Mouse (Mus musculus): Measurements from ENCODE around the gene Ube2n. TPM values are rescaled to one million over a fixed set of nuclear protein-coding genes. Genes with fewer than 3 reads are reported as not detected.
A peak's percentile ranks its signal among the peaks of the same experiment; 100 is the strongest.

Ube2n gene
- total and polyA plus RNA-seq, 3 experiments = 80.6 to 571 (median 212) TPM

- H3K79me2 ChIP-seq (ENCODE audit: control insufficient read depth, insufficient read depth, low read length, poor library complexity) = peaks cover 29% of the 10 kb centered on the region
- TF ChIP-seq USF2 (IDR thresholded peaks at IDR 0.05; ENCODE audit: borderline replicate concordance in 1 of 2, insufficient read depth in 1 of 2, low read depth in 1 of 2, low read length in 2 of 2) = no peak
- no peak for TF ChIP-seq ZMIZ1 (IDR thresholded peaks at IDR 0.05; ENCODE audit: low read depth, low read length)
- TF ChIP-seq CHD2 (IDR thresholded peaks at IDR 0.05; ENCODE audit: low read length) = no peak
- TF ChIP-seq NRF1 (IDR thresholded peaks at IDR 0.05; ENCODE audit: insufficient read depth, low read depth, low read length, poor library complexity, severe bottlenecking) = no peak
- no peak for TF ChIP-seq ZC3H11A (IDR thresholded peaks at IDR 0.05; ENCODE audit: low read depth, low read length)
- no peaks in the 10 kb centered on the region for H3K9me3 ChIP-seq (replicated peaks; ENCODE audit: insufficient read depth, low read length)
- H3K27me3 ChIP-seq (ENCODE audit: control insufficient read depth in 1 of 2, insufficient read depth in 2 of 2, low read length in 2 of 2) = no peaks in the 10 kb centered on the region
- no peak for DNase-seq (ENCODE audit: low read depth, low spot score)
- peaks cover 0 to 7% of the 10 kb centered on the region in 2 experiments; a peak in 2 of 4 replicates for H3K36me3 ChIP-seq (ENCODE audit: control insufficient read depth in 1 of 2, insufficient read depth in 2 of 2, low read length in 2 of 2)
- H3K27ac ChIP-seq (ENCODE audit: control insufficient read depth, low read depth, low read length) = no peak overlapping the region
- H3K9ac ChIP-seq (ENCODE audit: control insufficient read depth, low read depth, low read length, poor library complexity, severe bottlenecking) = peak overlapping the region; percentile 98
- H3K4me3 ChIP-seq (ENCODE audit: control insufficient read depth in 1 of 2, insufficient read depth in 1 of 2, low read depth in 2 of 2, low read length in 2 of 2) = peak overlapping the region; percentile 75 to 96
- peaks cover 0 to 5% of the 10 kb centered on the region in 2 experiments; a peak in 1 of 4 replicates for H3K4me1 ChIP-seq (ENCODE audit: control insufficient read depth in 1 of 2, insufficient read depth in 2 of 2, low read length in 2 of 2)
Measured at GRCm38 (mm10) chr10:95562395-95562794, 47.5 kb downstream of the Ube2n start.

- Histone ChIP-seq H3K9ac (ENCODE audit: control insufficient read depth, low read depth, low read length, poor library complexity, severe bottlenecking) (peak overlapping the region; percentile 98), H3K9me3 (replicated peaks; ENCODE audit: insufficient read depth, low read length) (no peaks in the 10 kb centered on the region), H3K4me1 (ENCODE audit: control insufficient read depth in 1 of 2, insufficient read depth in 2 of 2, low read length in 2 of 2) (peaks cover 0 to 5% of the 10 kb centered on the region in 2 experiments; a peak in 1 of 4 replicates), H3K27me3 (ENCODE audit: control insufficient read depth in 1 of 2, insufficient read depth in 2 of 2, low read length in 2 of 2) (no peaks in the 10 kb centered on the region), H3K36me3 (ENCODE audit: control insufficient read depth in 1 of 2, insufficient read depth in 2 of 2, low read length in 2 of 2) (peaks cover 0 to 7% of the 10 kb centered on the region in 2 experiments; a peak in 2 of 4 replicates), H3K27ac (ENCODE audit: control insufficient read depth, low read depth, low read length) (peak overlapping the region; percentile 10), H3K4me3 (ENCODE audit: control insufficient read depth in 1 of 2, insufficient read depth in 1 of 2, low read depth in 2 of 2, low read length in 2 of 2) (peak overlapping the region; percentile 75 to 96), H3K79me2 (ENCODE audit: control insufficient read depth, insufficient read depth, low read length, poor library complexity) (peaks cover 29% of the 10 kb centered on the region)
- TF ChIP-seq MXI1 (IDR thresholded peaks at IDR 0.05; ENCODE audit: low read depth, low read length) = peak; percentile 94
- TF ChIP-seq TBP (IDR thresholded peaks at IDR 0.05; ENCODE audit: low read depth, low read length) = peak; percentile 44
- TF ChIP-seq SIN3A (IDR thresholded peaks at IDR 0.05; ENCODE audit: low read length) = peak; percentile 87
- peak; percentile 73 for TF ChIP-seq ZNF384 (IDR thresholded peaks at IDR 0.05; ENCODE audit: low read depth, low read length)
- no peak for TF ChIP-seq TCF12 (IDR thresholded peaks at IDR 0.05; ENCODE audit: low read depth, low read length)
- TF ChIP-seq CHD1 (IDR thresholded peaks at IDR 0.05; ENCODE audit: low read depth, low read length) = no peak; the same call in 1 of the 2 replicates
- TF ChIP-seq MAFK (IDR thresholded peaks at IDR 0.05; ENCODE audit: borderline replicate concordance, low read depth, low read length) = no peak
- peak; percentile 54; the same call in 1 of the 2 replicates for TF ChIP-seq MAZ (IDR thresholded peaks at IDR 0.05; ENCODE audit: low read depth, low read length)
- peak; percentile 40; the same call in 1 of the 2 replicates for TF ChIP-seq GATA1 (IDR thresholded peaks at IDR 0.05; ENCODE audit: low read depth, low read length)
- TF ChIP-seq ETS1 (IDR thresholded peaks at IDR 0.05; ENCODE audit: low read depth, low read length) = peak; percentile 55; the same call in 1 of the 2 replicates
- 0 out of 4 replicates have a peak, but pooled peaks of 1 of the 2 experiments have one; percentile 36 for TF ChIP-seq POLR2A (IDR thresholded peaks at IDR 0.05; ENCODE audit: control insufficient read depth in 1 of 2, insufficient read depth in 1 of 2, low read depth in 1 of 2, low read length in 2 of 2, poor library complexity in 1 of 2)
- peak; percentile 21 to 26; a peak in 2 of 4 replicates for TF ChIP-seq EP300 (IDR thresholded peaks at IDR 0.05; ENCODE audit: low read depth in 1 of 2, low read length in 2 of 2)
- peak; percentile 62; the same call in 1 of the 2 replicates for TF ChIP-seq RCOR1 (IDR thresholded peaks at IDR 0.05; ENCODE audit: low read depth, low read length)
- DNase-seq (ENCODE audit: low read depth, low spot score) = peak; percentile 76
Measured at GRCm38 (mm10) chr10:95562859-95563841, 48.2 kb downstream of the Ube2n start.

Data from MEL (cell line).